Mouse (Mus musculus) heart, postnatal 10 days (tissue): ENCODE data around the gene Optc. TPM values are rescaled to one million over a fixed set of nuclear protein-coding genes. Genes with fewer than 3 reads are reported as not detected.
A peak's percentile ranks its signal among the peaks of the same experiment; 100 is the strongest.

Experiments
- DNase-seq, 2 experiments: peaks; one replicate each; pipeline ENCODE4 v3.0.0; 2021
- intact Hi-C: fragments of 180-260 bp; cut with DNase I; formaldehyde crosslinking; loops from one replicate; pipeline ENCODE4 v1.15.1; 2025
- total RNA-seq, 2 experiments: library from RNA; stranded (reverse); gene quantifications; 2 replicates each; pipeline ENCODE4 v1.2.3; 2021

Optc gene
- total RNA-seq, 2 experiments from 2014 or later, result 0.35 to 0.67 TPM

DNA sequence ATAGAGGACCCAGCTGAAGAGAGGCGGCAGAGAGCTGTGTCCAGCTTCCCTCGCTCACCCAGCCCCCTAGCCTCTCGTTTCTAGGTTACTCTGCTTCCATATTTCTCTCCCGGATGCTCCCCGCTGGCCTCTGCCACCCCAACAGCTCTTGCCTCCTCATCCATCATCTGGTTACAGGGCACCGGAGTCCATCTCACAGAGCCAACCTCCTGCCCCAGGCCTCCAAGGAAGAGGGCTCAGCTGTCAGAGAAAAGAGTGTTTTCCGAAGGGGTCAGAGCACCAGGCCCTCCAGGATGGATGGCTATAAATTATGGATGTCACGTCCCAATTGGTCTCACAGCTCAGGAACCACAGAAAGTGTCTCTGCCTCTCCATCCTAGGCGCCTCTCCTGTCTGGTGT, 23.1 kb downstream of the Optc start:
- intact Hi-C loops, result no loop called here
- DNase-seq, result no peak

DNA sequence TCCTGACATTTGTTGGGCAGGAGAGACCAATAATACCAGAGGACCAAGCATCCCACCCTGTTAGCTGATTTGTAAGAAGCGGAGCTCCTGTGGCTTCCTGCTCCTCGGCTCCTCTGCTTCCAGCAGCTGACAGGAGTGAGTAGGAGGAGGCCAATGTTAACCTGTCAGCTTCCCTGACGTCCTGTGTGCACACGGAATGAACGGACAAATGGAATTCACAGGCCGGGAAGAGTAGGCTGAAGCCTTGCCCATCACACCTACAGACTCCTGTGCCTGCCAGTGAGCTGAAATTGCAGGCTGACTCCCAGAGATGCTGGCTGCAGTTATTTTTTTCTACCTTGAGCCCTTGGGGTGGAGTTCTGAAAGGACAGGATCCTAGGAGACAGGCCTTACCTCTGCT, 23.7 kb downstream of the Optc start:
- no peak for DNase-seq
- intact Hi-C loops, result no loop called here

DNA sequence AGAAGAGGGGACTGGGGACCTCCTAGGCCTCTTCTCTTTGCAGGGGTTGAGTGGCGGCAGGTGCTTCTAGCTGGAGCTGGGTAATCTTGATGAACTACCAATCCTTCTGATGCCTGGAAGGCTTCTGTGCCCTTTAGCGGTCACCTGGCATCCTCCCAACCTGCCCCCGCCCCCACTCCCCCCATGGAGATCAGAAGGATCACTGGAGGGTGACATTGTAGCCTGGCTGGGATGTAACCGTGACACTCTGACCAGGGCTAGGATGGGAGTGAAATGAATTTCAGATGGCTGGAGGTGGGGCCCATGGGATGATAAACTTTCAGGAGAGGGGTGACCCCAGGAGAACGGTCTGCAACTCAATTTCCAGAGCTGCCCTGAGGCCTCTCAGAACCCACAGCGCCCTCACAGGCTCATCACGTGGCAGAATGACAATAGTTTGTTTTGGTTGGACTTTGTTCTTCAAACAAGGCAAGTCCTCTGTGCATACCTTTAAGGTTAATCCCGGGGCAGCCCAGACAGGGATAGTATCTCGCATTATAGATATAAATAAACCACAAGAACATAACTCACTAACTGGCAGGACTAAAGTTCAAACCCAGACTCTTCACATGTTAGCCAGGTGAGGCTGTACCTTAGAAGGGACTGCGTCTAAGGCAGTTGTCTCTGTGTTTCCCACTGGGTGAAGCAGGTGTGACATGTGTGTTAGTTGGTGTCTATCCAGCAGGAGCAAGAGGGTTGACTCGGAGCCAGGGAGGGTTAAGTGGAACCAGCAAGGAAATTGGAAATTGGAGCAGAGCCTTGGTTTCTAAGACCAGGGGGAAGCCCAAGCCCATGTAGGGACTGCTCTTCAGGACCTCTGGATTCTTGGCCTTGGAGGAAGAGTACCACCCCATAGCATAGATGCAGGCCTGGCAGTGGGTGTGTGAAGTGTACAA, 25.2 kb downstream of the Optc start:
- DNase-seq, result no peak
- intact Hi-C loops, result no loop called here

DNA sequence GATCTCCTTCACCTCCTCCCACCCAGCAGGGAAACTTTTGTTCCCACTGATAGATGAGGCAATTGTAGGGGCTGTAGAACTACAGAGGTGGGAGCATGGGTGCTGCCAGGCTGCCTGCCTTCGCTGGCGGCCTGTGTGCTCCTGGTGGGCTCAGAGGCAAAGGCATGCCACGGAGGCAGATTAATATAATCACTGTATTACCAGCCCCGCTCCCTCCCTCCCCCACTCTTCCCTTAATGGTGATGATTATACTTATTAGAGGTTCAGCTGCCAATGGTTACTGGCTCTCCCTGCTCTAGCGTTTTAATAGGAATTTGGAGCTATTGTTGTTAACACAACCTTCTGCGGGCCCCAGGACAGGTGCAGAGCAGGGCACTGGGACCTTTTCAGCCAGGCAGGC, 26.0 kb downstream of the Optc start:
- DNase-seq, result no peak
- intact Hi-C loops, result no loop called here

DNA sequence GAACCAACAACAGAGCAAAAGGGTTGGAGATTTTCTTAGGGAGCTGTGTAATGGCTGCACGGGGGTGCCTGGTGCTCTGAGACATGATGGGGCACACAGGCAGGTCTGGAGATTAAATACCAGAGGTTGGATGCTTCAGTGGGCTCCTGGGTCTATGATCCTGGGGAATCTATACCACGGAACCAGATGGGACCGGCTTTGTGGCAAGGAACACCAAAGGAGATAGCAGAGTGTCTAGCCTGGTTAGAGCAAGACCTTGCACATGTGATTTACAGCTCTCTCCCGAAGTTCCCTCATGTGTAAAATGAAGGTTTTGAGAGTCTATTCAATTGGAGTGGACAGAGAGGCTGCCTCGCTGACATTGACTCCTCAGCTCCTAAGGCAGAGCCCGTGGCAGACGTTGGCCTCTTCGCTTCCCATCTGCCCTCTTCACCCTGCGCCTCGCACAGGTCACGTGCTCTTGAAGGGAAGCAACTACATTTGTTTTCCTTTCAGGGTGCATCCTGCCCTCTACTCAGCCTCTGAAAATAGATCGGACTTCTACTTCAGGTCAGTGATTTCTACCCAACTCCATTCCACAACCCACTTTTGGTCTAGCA, 28.9 kb downstream of the Optc start:
- DNase-seq, result no peak
- intact Hi-C loops, result no loop called here

DNA sequence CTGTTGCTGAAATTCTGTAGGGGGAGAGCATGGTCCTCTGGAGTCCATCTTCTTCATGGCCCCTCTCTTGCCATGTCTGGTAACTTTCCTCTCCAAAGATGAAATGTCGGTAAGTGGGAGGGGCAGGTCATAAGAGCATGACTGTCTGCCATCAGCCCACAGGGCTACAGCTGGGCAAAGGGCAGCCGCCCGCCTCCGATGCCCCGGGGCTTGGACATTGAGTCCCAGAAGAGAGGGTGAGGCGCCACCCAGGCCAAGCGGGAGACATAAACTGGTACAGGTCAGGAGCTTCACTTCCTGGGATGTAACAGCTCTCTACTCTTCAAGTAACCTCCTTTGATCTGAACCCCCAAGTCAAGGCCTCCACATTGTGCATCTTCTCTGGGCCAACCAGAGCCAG, 30.9 kb downstream of the Optc start:
- DNase-seq, result no peak
- intact Hi-C loops, result no loop called here

DNA sequence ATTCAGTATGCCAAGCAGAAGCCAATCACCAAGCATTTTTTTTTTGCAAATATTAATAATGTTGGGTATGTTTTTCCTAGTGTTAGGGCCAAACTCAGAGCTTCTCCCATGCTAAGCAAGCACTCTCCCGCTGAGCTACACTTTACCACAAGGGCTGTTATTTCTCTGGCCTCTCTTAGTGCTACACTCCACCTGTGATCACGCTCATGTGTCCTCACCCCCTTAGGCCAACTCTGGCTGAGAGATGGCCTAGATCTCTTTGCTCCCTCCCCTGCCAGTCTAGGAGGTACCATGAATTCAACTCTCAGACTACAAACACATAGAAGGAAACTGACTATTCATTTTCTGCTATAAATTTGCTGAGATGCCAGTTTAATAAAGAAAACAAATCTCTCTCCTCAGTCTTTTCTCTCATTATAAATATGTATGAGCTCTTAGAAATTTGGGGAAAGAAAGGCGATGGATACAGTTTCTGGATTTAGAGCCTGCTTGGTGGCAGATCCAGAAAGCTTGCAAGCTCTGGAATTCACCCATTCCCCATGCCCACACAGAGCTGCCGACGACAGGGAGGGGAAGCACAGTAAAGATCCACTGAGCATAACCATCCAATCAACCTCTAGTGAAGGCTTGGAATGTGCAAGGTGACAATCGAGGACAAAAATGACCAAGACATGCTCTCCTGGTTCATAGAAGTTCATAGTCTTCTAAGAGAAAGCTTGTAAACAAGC, 34.5 kb downstream of the Optc start:
- intact Hi-C loops, result no loop called here
- no peak for DNase-seq

DNA sequence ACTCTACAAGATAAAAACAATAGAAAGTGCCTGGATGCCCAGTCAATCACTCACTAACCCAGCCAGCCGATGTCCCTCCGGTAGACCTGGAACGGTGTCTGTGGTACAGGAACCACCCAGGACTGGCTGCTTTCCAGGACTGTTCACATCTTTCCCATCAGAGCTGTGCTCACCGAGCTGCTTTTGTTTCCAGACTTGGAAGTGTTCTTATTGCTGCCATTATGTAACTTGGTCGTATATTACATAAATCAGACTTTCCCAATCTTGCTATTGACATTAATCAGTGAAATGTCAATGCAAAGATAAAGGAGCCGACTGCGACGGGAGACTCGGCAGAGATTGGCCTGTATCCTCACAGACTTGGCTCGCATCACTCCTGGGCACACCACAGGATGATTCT, 36.6 kb downstream of the Optc start:
- intact Hi-C loops, result no loop called here
- no peak for DNase-seq

DNA sequence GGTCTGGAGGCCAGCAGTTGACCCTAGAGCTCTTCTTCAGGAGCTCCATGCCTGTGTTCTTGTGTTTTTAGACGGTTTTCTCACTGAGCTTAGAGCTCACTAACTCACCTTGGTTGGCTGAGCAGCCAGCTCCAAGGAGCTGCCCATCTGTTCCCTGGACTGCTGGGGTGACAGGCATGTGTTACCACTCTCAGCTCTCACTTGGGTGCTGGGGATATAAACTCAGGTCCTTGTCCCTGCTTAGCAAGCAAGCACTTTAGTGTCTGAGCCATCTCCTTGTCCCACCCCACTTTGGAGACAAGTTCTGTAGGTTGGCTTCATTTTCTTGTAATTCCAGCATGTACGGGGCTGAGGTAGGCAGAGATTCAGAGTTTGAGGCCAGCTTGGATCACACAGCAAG, 38.6 kb downstream of the Optc start:
- no peak for DNase-seq
- intact Hi-C loops, result no loop called here

DNA sequence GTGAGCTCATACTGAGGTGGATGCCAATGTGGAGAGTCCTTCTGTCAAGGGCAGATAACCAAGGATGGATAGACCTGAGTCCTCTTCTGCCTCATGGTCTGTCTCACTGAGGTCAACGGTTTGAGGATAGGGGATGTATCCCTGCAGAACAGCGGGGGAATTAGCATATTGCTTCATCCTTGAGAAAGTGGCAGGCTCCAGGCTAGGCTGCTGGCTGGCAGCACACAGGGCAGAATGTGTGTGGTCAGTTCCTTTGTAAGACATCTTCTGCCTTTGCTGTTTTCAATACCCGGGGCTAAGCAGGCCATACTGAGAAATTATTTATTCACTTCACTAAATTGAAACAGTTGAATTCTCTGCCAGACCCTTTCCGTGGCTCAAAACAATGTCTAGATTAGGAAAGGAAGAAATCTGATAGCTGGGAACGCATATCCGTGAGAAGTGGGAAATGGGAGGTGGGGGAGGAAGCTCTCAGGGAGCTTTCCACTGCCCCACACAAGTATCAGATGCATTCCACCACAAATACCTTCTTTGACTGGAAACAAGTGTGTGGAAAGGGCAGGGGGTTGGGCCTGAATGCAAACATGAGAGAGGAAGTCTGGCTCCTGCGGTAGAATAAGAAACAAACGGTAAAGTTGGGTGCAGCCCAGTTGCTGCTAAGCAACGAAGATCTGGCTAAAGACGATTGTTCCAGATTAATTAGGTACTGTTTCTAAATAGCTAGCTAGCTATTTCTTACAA, 44.4 kb downstream of the Optc start:
- intact Hi-C loops, result no loop called here
- DNase-seq, result peak in 1 of 2 experiments; percentile 32

DNA sequence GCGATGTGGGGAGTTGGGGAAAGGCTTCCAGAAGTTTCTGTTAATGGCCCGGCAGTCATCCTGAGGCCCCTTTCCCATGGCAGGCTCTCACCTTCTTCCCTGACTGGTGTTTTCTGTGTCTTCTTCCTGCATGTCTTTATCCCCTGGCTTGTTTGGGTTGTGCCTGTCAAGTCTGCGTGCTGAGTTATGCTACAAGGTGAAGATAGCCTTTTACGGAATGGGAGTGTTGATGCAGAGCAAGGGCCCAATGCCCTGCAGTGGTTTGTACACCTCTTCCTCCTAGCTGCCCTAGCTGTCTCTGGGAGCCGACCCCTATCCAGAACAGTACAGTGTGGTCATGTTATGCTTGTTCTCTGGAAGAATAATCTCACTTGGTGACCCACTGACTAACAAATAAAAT, 46.8 kb downstream of the Optc start:
- no peak for DNase-seq
- intact Hi-C loops, result no loop called here

DNA sequence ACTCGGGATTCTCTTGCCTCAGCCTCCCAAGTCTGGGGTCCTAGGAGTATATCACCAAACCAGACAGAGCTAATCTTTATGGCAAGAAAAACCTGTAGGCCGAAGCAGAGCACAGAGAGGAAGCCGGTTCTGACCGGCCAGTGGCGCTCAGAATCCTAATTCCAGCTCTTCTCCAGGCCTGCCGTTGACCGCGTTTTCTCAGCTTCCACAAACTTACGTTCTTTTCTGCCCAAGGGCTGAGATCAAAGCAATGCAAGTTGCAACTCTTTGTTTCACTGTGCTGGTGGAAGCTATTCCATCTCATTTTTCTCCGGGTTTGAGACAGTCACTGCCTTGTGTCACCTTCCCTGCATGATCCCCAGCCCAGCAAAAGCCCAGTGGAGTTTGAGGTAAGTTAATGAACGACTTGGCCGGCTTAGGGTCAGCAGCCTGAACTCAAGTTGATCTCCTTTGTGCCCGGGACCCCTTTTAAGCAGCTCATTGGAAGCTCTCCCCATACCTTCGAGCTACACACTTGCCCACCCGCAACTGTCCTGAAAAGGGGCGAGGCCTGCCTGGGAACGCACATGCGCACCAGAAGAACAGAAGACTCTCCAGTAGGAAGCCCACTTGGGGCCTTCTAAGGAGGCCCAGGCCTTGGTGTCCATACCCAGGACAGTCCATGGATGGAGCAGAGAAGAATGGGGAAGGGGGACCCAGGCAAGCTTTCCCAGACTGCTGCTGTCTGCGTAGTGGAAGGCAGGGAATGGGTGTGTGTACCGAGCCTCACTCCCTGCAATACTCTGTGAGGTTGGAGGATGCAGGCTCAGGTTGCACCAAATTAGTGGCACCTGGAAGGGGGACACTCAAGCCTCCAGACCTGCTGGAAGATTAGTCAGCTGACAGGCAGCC, 47.7 kb downstream of the Optc start:
- no peak for DNase-seq
- intact Hi-C loops, result no loop called here

DNA sequence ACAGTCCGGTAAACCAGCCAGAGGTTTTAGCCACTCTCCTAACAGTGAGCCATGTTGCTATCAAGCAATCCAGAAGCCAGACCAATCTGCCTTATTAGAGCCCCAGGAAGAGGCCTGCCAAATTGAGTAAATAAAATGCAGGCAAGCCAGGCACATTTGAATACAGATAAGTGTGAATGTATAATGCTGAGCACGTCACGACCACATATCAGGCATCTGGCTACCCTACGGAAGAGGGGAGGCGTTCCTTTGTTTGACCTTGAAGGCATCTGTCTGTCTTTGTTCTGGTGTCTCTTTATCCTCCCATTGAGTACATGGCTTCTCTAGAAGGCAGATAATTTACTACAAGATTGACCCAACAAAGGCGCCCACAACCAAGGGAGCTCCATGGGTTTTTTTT, 48.5 kb downstream of the Optc start:
- DNase-seq, result no peak
- intact Hi-C loops, result no loop called here

DNA sequence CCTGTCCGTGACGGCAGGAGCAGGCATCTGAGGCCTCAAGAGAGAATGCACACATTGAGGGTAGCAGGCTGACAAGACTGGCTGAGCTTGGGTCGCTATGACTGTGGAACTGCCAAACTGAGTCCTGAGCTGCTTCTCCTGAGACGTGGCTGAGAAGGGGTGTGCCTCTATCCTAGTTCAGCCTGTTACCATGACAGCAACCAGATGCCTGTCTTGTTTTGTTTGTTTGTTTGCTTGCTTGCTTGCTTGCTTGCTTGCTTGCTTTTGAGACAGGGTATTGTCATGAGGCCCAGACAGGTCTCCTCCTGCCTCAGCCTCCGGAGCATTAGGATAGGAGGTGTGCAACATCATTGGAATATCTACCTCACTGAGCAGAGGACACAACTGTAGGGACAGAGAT, 50.0 kb downstream of the Optc start:
- no peak for DNase-seq
- intact Hi-C loops, result no loop called here

DNA sequence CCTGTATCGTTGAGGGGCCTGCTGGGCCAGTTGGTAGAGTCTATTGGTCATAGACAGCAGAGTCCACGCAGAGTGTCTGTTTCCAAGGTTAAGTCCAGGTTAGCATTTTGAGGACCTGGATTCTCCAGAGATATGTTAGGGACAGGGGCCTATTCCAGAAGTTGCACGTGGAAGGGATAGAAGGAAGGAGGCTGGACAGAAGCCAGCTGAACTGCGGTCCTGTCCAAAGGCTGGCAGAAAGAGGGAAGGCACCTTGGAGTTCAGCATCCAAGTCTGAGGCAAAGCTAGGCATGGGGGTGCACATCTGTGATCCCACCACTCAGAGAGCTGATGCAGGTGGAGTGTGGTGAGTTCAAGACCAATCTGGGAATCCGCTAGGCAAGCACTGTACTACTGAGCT, 50.6 kb downstream of the Optc start:
- intact Hi-C loops, result no loop called here
- no peak for DNase-seq

DNA sequence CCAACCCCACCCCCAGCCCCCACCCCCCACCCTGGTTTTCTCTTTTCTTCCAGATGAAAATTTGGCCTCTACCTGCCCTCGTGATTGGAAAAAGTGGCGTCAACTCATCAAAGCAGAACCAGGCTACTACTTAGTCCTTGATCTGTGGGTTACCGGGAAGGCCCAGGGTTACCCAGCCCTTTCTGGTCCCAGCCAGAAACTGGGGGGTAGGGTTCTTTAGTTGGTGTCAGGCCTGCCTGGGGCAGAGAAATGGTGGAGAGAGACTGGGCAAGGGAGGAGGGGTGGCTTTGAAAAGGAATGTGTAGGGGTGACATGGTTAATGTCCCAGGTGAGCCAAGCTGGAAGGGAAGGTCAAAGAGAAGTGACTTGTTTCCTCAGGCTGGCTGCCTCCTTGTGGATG, 51.1 kb downstream of the Optc start:
- no peak for DNase-seq
- intact Hi-C loops, result no loop called here

DNA sequence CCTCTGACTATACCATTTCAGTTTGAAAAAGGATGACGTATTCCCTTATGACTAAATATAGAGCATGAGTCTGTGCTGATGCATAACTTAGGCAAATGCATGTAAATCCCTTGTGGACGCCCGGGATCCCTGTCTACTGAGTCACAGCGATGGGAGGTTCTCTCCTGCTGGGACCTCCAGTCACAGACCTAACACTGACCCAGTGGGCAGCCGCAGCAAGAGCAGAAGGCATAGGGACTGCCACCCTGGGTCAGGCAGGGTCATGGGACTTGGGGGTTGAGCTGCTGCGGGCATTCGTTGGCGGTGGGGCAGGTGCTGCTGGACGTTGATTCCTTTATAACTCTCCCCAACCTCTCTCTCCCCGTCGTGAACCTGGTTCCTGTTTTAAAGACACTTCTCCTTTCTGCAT, 51.7 kb downstream of the Optc start:
- DNase-seq, result no peak
- intact Hi-C loops, result no loop called here

DNA sequence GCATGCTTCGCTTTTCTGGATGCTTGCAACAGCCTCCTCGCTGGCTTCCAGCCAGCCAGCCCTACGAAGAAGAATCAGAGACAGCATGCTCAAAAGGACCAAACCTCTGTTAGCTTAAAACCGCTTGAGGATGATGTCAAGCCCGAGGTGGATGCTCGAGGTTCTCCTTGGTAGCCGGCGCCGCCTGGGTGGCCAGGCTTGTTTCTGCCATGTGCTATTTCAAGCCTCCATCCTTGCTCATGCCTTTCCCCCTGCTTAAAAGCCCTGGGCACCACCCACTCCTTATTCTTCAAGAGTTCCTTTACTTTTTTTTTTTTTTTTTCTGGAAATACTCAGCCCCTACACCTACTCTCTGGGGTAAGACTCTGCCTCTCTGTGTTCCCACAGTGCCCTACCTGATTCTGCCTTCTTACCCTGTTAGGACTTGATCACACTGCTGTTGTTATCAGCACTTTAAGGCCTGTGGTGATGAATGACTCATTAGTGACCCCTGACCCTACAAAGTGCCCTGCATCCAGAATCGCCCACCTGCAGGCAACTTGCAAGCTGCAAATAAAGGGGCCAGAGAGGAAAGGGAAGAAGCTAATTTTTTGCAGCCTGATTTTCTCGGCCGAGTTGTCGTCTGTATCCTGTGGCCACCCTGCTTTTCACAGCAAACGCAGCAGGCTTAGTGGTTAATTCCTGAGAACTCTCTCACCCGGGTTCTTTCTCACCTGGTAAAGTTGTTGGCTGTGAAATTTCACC, 52.4 kb downstream of the Optc start:
- DNase-seq, result peak; percentile 25 to 36
- intact Hi-C loops, result no loop called here
